In genomic region chr4:81825966-81826365, GRCm38 (mm10) we compare ENCODE assay signal across 22 mouse cellular contexts.
DNase-seq lines count a peak whose midpoint lies in the region; ATAC-seq lines count a peak whose summit lies in the region.
"Had no signal": no experiment of that assay in that cellular context is flagged by ENCODE, and none has a peak within 500 bp of the region (broad histone marks: within the 10 kb centered on the region; RNA-seq: fewer than 3 reads in every experiment).

No protein-coding gene starts in this region.

- H3K9ac ChIP-seq in heart, embryonic 11.5 days (ENCODE audit: low read depth, low read length) = no peak overlapping the region
- no peak overlapping the region for H3K9ac ChIP-seq in heart, embryonic 15.5 days
- no peak overlapping the region for H3K9ac ChIP-seq in lung, embryonic 16.5 days (ENCODE audit: low read length)
- H3K9ac ChIP-seq: embryonic facial prominence, embryonic 13.5 days; forebrain, embryonic 12.5 days; hindbrain, embryonic 12.5 days had no signal

- no peak for ATAC-seq in heart, embryonic 11.5 days (replicated peaks; ENCODE audit: insufficient number of reproducible peaks, low FRiP score, low TSS enrichment)
- ATAC-seq in heart, embryonic 15.5 days (replicated peaks; ENCODE audit: insufficient number of reproducible peaks, insufficient read depth, low FRiP score, low read depth) = no peak
- ATAC-seq in lung, embryonic 16.5 days (ENCODE audit: low read depth) = peak; percentile 60; the same call in 1 of the 2 replicates
- ATAC-seq: activated CD4-positive, CD25-positive, alpha-beta regulatory T cell, adult 4 months; forebrain, embryonic 16.5 days; hindbrain, embryonic 16.5 days; inflammation-experienced regulatory T-cells, adult 6 months; intestine, postnatal 0 days; Patski had no signal

- intact Hi-C loops in heart, postnatal 25 days (cut with DNase I) = no loop called here

- DNase-seq in heart, postnatal 4 days = no peak
- DNase-seq in heart, postnatal 25 days (ENCODE audit: low spot score) = no peak
- no peak for DNase-seq in lung, adult 18-20 months
- DNase-seq: adrenal gland, postnatal 14 days; cerebellum, adult 18-20 months; cerebellum, adult 9-11 months; cerebellum, postnatal 36 days; gastrocnemius, postnatal 25 days; heart, postnatal 36 days had no signal

- no peaks in the 10 kb centered on the region for H3K36me3 ChIP-seq in heart, embryonic 11.5 days (ENCODE audit: control insufficient read depth, insufficient read depth, low read length)
- no peaks in the 10 kb centered on the region for H3K36me3 ChIP-seq in heart, embryonic 15.5 days
- H3K36me3 ChIP-seq in lung, embryonic 16.5 days (ENCODE audit: control insufficient read depth, insufficient read depth, low read length) = no peaks in the 10 kb centered on the region
- H3K36me3 ChIP-seq: embryonic facial prominence, embryonic 13.5 days; forebrain, embryonic 12.5 days; hindbrain, embryonic 12.5 days had no signal

- no peaks in the 10 kb centered on the region for H3K27me3 ChIP-seq in heart, embryonic 11.5 days (ENCODE audit: control insufficient read depth, insufficient read depth, low read length)
- no peaks in the 10 kb centered on the region for H3K27me3 ChIP-seq in heart, embryonic 15.5 days
- H3K27me3 ChIP-seq in lung, embryonic 16.5 days (ENCODE audit: control insufficient read depth, insufficient read depth, low read depth, low read length) = no peaks in the 10 kb centered on the region
- H3K27me3 ChIP-seq: CH12.LX; embryonic facial prominence, embryonic 13.5 days; forebrain, embryonic 12.5 days; hindbrain, embryonic 12.5 days; Patski had no signal

- H3K4me3 ChIP-seq in heart, embryonic 11.5 days (ENCODE audit: low read depth, low read length) = no peak overlapping the region
- no peak overlapping the region for H3K4me3 ChIP-seq in heart, embryonic 15.5 days
- H3K4me3 ChIP-seq in lung, embryonic 16.5 days (ENCODE audit: low read length) = no peak overlapping the region
- H3K4me3 ChIP-seq: embryonic facial prominence, embryonic 13.5 days; forebrain, embryonic 12.5 days; hindbrain, embryonic 12.5 days had no signal

- 0 out of 2 replicates have a peak overlapping the region, but pooled peaks have one; percentile 7 for H3K27ac ChIP-seq in heart, embryonic 11.5 days (ENCODE audit: low read depth, low read length)
- peak overlapping the region; percentile 49 for H3K27ac ChIP-seq in heart, embryonic 15.5 days
- H3K27ac ChIP-seq in lung, embryonic 16.5 days (ENCODE audit: low read length) = peak overlapping the region; percentile 18; the same call in 1 of the 2 replicates
- H3K27ac ChIP-seq: embryonic facial prominence, embryonic 13.5 days; forebrain, embryonic 12.5 days; hindbrain, embryonic 12.5 days had no signal

- peaks cover 9% of the 10 kb centered on the region for H3K4me1 ChIP-seq in heart, embryonic 11.5 days (ENCODE audit: control insufficient read depth, insufficient read depth, low read length)
- peaks cover 24% of the 10 kb centered on the region for H3K4me1 ChIP-seq in heart, embryonic 15.5 days (replicated peaks)
- peaks cover 3% of the 10 kb centered on the region; the same call in 1 of the 2 replicates for H3K4me1 ChIP-seq in lung, embryonic 16.5 days (replicated peaks; ENCODE audit: control insufficient read depth, insufficient read depth, low read length)
- H3K4me1 ChIP-seq: forebrain, embryonic 12.5 days; hindbrain, embryonic 12.5 days had no signal

- H3K9me3 ChIP-seq in heart, embryonic 11.5 days (replicated peaks; ENCODE audit: control insufficient read depth, low read length) = no peaks in the 10 kb centered on the region
- H3K9me3 ChIP-seq in heart, embryonic 15.5 days (replicated peaks) = no peaks in the 10 kb centered on the region
- H3K9me3 ChIP-seq in lung, embryonic 16.5 days (ENCODE audit: control insufficient read depth, low read length) = no peaks in the 10 kb centered on the region
- H3K9me3 ChIP-seq: embryonic facial prominence, embryonic 13.5 days; forebrain, embryonic 12.5 days; hindbrain, embryonic 12.5 days had no signal

- no peak overlapping the region for H3K4me2 ChIP-seq in heart, embryonic 11.5 days
- no peak overlapping the region for H3K4me2 ChIP-seq in heart, embryonic 15.5 days
- H3K4me2 ChIP-seq in lung, embryonic 16.5 days (ENCODE audit: low read depth, low read length) = no peak overlapping the region
- H3K4me2 ChIP-seq: embryonic facial prominence, embryonic 13.5 days; forebrain, embryonic 12.5 days; hindbrain, embryonic 12.5 days had no signal
